Mouse (Mus musculus): ENCODE results near the gene Rrp1b.

Gene Rrp1b

DNA sequence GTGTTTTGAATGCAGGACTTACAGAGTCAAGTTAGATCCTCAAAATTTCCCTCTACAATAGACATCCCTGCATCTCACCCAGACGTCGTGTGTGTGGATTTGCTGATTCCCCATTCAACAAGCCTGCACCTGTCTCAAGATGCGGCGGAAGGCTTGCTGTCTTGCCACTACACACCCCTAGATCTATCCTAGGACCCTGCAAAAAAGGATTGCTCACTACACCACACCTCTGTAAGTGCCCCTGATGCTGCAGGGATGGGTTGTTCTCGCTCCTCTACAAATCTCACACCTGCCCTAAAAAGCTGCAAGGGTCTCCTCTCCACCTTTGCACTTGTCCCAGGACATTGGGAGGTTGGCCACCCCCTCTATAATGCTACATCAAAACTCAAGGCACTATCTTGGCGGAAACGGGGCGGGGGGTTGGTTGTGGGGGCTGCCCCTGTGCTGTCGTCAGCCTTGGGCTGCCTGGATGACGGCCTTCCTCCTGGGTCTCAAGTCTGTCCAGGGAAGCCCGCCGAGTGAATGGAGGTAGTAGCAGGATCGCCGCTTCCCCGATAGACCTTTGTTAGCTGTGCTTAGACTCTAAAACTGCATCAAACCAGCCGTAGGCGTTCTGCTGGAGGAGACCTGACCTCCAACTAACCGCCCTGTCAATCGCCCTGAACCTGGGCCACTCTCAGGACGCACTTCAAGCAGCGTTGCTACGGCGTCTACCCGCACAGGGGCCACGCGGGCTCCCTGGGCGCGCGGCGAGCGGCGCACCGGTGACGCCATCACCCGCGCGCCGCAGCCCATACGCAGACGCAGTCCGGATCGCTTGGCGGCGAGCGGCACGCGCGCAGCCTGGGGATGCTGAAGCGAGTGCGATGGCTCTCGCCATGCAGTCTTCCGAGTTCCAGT lies at the start of gene Rrp1b, which contains the start of gene Hsf2bp:
Rrp1b (plus strand) TSS at position 492 of the 900 bp plus-strand sequence.
Hsf2bp (minus strand) TSS at position 741 of the 900 bp plus-strand sequence.
- DNase-seq (ENCODE audit: low read depth, low spot score): peak; percentile 89

DNA sequence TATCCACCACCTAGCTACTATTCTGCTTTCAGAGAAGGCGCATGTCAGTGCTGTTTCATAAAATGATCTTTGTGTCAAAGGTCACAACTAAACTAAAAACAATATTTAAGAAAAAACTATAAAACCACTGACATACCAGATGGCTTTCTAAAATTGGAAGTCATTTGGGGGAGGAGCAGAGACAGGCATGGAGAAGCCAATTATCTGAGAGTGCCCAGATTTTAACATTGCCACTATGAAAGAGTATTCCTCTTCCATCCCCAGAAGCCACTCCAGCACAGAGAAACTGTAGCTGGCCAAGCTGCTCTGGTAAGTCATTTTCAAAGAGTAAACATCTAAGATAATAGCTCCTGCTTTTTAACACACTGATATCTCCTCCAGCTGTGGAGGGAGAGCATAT lies 49.0 kb upstream of the Rrp1b start:
- no peak for DNase-seq (ENCODE audit: low read depth, low spot score)

DNA sequence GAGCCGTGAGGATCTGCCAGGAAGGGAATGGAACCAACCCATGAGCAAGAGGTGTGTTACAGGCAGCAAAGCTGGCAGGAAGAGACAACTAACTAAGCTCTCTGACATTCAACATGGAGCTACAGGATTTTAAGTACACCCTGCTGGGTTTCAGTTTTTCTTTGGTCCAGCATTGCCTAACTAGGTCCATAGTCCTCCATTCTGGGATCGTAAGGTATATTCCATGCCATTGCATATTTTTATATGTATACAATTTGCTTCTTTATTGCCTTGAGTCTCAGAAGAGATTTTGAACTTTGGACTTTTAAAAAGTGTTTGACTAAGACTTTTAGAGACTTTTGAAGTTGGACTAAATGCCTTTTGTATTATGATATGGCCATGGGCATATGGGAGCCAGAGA lies 46.9 kb upstream of the Rrp1b start:
- no peak for DNase-seq (ENCODE audit: low read depth, low spot score)

DNA sequence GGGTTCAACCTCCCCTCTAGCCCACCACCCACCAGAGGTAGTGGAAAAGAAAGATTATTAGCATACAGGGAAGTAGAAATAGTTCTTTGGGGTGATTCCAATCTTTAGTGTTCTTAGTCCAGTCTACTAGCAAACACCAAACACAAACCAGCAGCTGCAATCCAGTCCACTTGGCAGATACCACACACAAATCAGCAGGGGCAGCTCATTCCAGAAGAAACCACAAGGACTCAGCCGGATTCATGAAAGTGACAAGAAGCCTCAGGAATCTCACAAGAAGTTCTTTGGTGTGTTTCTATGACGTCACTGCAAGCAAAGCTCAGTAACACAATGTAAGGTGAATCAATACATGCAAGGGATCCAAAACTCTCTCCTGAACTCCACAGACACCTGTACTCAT lies 43.9 kb upstream of the Rrp1b start:
- DNase-seq (ENCODE audit: low read depth, low spot score): no peak

DNA sequence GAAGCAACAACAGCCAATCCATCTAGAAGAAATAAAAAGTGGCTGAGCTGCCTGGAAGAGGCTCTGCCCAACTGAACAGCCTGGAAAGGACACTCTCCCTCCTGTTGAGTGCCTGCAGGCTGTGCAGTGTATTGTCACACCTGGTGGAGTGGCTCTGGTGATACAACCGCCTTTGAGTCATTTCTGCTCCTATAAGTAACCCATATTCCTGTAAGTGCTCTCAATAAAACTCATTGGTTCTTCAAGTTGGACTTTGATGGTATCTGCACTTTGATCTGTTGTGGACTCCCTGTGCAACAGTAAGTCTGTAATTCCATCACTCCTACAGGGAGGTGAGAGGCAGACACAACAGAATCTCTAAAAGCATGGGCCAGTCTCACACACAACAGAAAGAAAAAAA lies 42.5 kb upstream of the Rrp1b start:
- no peak for DNase-seq (ENCODE audit: low read depth, low spot score)

DNA sequence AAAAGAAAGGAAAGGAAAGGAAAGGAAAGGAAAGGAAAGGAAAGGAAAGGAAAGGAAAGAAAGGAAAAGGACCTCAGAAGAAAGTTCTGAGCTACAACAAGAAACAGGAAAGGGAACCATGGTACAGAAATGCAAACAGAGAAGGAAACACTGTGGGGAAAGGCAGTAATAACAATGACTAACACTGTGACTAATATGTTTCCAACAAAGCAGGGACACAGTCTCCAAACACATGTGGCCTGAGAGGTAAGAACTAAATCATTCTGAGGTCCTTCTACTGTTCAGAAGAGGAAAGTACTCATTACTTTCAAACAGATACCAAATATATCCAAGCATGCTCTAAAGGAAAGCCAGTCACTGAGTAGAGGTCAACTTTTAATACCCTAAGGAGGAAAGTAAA lies 41.8 kb upstream of the Rrp1b start:
- no peak for DNase-seq (ENCODE audit: low read depth, low spot score)

DNA sequence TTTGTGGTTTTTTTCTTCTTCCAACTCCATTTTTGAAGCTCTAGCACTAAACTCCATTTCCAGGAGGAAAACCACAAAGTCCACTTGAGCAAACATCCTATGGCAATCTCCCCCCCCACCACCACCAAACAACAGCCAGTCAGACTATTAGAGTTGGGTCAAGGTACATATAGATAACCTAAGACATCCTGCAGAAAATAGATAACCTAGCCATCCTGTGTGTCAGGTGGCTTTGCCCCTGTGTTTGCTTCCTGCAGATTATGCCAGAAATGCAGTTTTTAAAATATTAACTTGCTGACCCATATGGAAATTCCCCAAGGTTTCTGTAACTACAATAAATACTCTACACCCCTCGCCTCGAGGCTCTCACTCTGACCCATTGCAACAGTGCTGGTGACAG lies 40.1 kb upstream of the Rrp1b start:
- no peak for DNase-seq (ENCODE audit: low read depth, low spot score)

DNA sequence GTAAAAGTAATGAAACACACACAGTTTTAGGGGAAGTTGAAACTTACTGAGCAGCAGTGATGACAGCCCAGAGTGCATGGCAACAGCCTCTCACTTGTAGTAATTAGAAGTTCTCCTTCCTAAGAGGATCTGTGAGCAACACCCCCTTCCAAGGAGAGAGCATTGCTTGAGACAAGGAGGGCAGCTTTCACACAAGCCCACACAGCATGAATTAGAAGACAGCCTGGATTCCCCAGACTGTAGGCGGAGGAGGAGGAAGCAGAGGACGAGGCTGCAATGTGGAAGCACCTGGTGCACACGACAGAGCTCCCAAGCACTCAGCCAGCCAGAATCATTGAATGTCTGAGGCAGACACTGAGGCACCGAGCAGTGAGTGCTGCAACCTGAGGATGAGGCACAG lies 39.6 kb upstream of the Rrp1b start:
- no peak for DNase-seq (ENCODE audit: low read depth, low spot score)

DNA sequence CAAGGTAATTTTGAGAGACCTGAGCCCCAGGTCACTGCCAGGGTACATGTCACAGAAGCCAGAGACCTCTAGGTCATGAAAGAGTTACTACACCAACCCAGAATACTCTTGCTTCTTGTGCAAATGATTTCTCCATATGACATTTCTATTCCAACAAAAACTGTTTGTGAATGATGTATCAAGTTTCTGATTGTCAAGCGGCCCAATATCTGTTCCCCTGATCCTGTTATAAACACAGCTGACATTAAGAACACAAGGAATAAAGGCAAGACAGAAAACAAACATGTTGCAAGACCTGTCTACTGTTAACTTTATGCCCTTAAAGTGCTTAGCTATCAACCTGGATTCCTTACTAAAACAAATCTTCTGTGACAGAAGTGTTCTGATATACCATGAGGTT lies 37.5 kb upstream of the Rrp1b start:
- no peak for DNase-seq (ENCODE audit: low read depth, low spot score)

DNA sequence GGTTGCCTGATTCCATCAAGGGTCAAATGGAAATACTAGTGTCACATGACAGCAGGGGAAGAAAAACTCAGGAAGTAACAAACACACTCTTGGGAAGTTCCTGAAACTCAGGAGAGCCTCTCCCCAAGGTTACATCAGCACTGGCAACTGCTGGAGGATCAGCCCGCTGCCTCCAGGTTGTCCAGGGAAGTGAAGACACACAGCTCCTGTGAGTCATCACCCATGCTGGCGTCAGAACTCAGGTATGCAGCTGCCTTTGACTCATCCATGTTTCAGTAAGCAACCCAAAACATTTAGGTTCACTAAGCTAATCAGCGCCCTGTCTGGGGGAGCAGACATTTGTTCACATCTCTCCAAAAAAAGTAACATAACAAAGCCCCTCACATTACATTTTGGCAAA lies 32.6 kb upstream of the Rrp1b start:
- no peak for DNase-seq (ENCODE audit: low read depth, low spot score)

DNA sequence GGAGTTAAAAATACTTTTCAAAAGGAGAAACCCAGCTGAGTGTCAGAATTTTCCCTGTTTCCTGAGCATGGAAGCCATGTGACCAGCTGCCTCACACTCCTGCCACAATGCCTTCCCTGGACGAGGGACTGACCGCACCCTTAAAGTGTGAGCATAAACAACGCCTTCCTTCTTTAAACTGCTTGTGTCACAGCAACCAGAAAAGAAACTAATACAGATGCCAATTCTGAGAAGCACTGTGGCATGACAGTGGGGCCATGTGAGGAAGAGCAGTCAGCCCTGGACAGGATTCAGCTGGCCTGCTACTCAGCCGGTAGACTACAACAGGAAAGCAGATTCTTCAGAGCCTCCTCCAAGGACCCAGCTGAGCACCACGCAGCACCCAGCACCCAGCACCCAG lies 29.1 kb upstream of the Rrp1b start:
- DNase-seq (ENCODE audit: low read depth, low spot score): no peak

DNA sequence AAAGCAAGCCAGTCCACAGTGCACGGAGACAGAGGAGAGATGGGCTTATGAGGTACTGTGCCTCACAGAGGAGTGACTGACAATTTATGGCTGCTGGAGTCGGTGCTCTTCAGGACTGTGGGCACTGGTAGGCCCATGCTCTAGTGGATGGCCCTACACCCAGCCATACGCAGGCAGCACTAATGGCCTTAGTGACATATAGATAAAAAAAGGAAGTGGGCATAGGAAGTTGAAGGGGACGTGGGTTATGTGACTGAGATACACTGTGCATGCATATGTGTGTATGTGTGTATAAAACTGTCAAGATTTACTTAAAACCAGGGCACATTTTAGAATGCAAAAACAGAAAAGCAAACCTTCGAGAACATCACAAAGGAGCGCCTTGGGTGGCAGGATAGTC lies 24.2 kb upstream of the Rrp1b start:
- no peak for DNase-seq (ENCODE audit: low read depth, low spot score)

DNA sequence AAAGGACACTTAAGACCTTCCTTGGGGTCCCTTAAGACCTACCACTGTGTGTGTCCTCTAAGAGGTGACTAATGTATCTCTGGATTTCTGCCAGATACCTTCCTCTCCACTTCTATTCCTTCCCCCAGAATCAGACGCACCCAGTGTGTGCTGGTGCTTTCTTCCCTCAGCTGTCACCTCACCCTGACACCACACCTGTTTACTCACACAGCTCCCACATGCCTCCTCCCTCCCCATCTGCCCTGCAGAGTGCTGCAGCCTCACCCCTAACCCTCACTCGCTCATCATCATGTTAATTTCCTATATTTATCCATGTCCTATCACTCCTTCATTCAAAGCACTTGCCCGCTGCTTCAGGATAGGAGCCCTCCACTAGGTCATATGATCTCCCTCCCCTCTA lies 23.6 kb upstream of the Rrp1b start:
- DNase-seq (ENCODE audit: low read depth, low spot score): no peak

DNA sequence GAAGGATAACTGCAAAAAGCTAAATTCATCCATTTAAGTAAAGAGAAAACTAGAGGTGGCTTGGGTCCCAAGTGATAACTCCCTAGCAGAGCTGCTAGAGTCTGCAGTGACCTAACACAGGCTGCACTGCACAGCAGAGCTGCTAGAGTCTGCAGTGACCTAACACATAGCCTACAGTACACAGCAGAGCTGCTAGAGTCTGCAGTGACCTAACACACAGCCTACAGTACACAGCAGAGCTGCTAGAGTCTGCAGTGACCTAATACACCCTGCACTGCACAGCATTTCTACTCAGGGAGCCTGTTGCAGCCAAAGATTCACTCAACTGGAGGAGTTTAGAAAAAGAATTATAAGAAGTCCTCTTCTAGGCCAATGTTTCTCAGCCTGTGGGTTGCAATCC lies 22.2 kb upstream of the Rrp1b start:
- no peak for DNase-seq (ENCODE audit: low read depth, low spot score)

DNA sequence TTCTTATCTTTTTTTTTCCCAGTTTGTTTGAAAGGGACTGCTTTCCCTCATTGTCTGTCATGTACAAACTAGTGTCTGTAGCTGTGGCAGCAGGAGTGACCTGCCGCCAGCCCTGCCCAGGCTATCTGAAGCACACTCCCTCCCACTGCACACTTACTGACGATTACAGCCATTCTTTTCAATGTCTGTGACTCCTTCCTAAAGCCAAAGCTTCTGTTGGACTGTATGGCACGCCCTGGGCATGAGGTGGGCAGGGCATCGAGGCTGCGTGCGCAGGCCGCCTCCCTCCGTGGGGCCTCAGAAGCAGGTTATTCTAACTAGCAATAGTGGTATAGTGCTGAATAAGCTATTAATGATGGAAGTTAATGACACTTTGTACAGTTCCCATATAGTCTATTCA lies 19.4 kb upstream of the Rrp1b start:
- no peak for DNase-seq (ENCODE audit: low read depth, low spot score)

DNA sequence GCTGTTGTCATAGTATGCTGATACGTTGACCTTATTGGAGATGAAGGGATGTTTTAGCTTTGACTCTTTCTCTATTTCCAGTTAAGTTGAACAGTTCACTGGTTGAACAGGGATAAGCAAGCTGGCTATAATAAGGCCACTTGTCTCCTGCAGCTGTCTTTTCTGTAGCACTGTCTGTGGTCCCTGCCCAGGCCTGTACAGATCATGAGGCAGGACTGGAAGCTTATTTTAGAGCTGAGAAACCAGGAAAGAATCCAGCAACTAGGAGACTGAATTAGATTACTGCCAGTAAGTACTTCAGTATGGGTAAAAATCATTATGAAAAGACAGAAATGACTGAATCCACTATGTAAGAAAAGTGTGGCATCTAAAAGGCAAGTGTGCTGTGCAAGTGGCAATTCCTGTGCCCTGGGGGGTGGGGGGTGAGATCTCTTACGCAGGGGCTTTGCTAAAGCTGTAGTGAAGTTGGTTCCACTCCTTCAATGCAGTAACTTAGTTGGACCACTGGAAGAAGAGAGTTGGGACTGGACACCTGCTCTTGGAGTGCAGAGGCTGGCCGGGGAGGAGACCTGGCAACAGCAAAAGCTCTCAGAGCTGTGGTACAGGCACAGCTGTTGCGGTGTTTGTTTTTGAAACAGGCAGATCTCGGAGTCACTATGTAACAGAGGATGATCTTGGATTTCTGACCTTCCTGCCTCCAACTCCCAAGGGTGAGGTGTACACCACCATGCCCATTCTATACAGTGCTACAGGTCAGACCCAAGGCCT lies 17.6 kb upstream of the Rrp1b start:
- DNase-seq (ENCODE audit: low read depth, low spot score): no peak

DNA sequence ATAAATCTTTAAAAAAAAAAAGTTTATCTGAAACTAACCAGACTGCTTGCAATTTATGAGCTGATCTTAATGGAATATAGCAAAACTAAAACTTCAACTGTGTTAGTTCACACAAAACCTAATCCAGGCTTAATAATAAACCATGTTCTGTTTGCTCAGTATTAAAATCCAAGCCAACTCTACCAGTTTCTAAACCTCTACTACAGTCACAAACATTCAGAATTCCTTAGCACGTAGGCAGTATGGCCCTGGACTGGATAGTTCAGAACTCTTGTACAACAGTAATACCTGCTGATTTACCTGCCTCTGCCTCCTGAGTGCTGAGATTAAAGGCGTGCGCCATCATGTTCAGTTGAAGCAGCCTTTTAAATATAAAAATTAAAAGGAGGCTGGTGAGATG lies 13.9 kb upstream of the Rrp1b start:
- DNase-seq (ENCODE audit: low read depth, low spot score): no peak

DNA sequence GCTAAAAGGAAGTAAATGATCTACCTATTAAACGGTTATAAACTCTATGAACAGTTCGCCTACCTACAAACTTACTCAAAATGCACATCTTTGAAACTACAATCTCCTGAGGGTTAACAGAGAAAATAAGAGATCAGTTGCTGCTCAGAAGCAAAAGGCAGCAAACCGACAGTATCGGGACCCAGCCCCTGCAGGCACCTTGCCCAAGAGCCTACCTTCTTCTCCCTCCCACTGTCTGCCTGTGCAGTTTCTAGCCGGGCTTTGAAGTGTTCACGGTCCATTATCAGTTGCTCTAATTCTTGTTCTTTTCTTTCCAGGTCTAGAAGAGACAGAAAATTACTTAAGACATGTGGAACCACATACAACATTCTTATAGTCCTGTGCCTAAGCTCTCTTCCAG lies 13.3 kb upstream of the Rrp1b start:
- DNase-seq (ENCODE audit: low read depth, low spot score): no peak

DNA sequence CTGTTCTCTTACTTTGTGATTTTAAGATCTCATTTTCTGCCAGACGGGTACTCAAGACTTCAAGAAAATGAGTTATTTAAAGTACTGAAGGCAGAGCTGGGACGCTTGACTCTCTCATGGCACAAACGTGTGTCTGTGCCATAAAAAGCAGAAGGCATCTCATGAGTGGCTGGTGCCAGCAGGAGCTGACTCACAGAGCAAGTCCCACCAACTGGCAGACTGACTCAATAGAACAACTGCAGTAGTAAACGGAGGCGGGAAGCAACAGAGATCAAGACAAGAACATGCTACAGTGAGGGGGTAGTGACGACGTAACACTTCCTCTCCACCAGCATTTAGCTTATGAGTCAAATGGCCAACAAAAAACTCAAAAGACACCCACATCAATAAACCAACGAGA lies 12.8 kb upstream of the Rrp1b start:
- peak; percentile 63 for DNase-seq (ENCODE audit: low read depth, low spot score)

DNA sequence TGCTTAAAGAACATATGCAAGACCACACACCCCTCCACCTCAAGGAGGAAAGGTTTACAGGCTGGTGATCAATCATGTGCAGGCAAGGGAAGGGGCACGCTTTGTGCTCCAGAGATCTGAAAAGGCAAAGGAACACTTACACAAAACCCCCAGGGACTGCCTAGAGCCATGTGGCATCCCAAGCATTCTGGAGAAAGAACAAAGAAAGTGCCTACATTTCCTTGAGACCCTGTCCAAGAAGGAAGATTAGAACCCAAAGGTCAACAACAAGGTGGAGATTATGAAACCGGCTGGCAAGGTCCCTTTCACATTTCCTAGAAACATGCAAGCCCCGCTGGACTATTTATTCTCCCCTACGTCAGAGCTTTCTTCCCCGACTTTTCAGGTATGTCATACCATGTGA lies 11.2 kb upstream of the Rrp1b start:
- DNase-seq (ENCODE audit: low read depth, low spot score): no peak

DNA sequence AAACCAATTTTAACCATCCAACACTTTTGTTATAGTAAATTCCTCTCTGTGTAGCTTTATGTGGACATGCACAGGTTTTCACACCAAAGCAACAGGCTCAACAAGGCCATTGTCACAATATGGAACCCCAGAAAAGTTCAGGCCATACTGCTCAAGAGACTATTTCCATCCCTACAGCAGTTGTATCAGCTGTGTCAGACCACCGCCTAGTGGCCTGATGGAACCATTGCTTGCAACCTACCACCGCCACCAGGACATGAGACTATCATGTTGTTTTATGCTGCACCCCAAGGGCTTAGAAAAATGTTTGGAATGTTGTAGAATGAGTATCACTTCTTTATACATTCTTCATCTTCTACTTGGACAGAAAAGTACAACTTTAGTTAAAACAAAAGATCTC lies 10.5 kb upstream of the Rrp1b start:
- peak; percentile 56 for DNase-seq (ENCODE audit: low read depth, low spot score)

DNA sequence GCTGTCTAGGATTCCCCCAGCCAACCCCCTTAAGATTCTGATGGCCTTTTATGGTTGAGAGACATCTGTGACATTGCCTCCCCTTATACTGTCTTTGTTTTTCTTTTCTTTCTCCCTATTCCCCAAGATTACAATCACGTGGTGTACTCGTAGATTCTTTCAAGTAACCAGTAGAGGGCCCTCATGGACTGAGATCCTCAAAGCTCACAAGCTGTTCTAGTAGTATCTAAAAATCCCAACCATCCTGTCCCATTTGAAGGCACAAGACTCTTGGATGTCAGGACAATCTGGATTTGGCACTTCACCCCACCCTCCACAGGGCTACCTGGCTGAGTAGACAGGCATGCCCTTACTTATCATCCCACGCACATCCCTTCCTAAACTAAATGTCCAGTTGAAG lies 8.2 kb upstream of the Rrp1b start:
- DNase-seq (ENCODE audit: low read depth, low spot score): peak; percentile 57

DNA sequence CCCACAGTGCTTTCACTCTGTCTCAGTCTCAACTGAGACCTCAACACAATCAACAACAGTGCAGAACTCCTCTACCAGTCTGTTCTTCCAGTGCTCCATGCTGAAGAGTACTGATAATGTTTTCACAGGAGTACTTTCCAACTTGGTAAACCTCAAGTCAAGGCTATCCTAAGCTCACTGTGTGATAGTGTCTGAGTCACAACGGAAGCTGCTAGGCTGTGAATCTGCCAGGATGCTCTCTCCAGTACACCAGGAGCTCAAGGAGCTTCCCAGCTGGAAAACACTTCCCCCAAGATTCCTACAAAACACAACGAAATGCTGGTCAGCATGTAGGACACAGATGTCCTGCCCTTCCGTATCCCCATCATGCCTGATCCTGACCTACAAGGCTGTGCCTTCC lies 7.6 kb upstream of the Rrp1b start:
- DNase-seq (ENCODE audit: low read depth, low spot score): no peak

Measured in CD4-positive helper T cell, adult 2 months (primary cell).